Mouse (Mus musculus): ENCODE data around the gene Hdhd5.
A peak's percentile ranks its signal among the peaks of the same experiment; 100 is the strongest.

The Hdhd5 gene

DNA sequence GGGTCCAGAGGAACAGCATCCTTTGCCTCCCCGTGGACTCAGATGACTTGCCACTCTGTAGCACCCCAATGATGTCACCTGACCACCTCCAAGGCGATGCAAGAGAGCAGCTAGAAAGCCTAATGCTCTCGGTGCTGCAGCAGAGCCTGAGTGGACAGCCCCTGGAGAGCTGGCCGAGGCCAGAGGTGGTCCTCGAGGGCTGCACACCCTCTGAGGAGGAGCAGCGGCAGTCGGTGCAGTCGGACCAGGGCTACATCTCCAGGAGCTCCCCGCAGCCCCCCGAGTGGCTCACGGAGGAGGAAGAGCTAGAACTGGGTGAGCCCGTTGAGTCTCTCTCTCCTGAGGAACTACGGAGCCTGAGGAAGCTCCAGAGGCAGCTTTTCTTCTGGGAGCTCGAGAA lies 49.1 kb downstream of the Hdhd5 start:
- no peak for DNase-seq

DNA sequence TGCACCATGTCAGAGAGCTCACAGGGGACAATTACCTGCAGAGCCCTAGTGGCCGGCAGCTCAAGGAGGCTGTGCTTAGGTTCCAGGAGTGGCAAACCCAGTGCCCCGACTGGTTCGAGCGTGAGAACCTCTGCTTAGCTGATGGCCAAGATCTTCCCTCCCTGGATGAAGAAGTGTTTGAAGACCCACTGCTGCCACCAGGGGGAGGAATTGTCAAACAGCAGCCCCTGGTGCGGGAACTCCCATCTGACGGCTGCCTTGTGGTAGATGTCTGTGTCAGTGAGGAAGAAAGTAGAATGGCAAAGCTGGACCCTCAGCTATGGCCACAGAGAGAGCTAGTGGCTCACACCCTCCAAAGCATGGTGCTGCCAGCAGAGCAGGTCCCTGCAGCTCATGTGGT lies 49.6 kb downstream of the Hdhd5 start:
- DNase-seq, result no peak

DNA sequence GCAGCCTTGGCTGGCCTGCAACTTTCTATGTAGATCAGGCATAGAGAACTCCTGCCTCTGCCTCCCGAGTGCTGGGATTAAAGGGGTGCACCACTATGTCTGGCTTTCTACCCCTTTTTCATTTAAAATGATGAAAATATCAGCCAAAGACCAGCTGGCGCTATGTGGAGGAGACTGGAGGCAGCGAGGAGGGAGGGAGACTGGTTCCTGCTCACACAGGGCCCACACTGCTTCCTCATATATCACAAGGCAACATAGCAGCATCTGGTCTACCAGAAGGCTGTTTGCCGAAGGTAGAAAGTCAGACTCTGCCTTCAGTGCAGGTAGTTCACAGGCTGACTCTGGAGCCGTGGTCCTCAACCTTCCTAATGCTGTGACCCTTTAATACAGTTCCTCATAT lies 50.8 kb downstream of the Hdhd5 start:
- DNase-seq, result no peak

DNA sequence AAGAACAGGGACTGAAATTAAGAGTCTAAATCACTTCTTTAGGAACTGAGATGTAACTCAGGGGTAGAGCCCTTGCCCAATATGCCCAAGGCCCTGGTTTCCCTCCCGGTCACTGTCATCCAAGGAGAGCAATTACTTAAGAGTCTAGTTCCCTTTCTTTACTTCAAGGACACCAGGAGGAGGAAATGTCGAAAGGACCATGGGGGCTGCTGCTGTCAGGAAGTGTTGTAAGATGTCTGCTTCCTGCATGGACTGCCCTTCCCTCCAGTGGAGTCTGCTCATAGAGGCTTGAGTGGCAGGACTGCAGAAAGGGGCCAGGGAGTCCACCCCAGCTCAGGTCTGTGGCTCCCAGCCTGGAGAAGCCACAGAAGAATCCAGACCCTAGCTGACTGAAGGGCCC lies 51.8 kb downstream of the Hdhd5 start:
- DNase-seq, result no peak

DNA sequence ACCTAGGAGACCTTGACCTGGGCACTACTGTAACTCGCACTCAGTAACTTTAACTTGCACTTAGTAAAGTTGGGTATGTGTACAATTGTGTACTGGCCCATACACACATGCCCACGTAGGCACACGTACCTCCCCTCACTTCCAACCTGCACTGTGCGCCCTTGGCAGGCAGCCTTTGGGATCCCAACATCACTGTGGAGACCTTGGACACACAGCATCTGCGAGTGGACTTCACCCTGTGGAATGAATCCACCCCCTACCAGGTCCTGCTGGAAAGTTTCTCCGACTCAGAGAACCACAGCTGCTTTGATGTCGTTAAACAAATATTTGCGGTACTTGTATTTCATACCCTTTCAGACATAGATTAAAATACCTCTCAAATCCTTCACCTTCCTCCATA lies 55.8 kb downstream of the Hdhd5 start:
- no peak for DNase-seq

DNA sequence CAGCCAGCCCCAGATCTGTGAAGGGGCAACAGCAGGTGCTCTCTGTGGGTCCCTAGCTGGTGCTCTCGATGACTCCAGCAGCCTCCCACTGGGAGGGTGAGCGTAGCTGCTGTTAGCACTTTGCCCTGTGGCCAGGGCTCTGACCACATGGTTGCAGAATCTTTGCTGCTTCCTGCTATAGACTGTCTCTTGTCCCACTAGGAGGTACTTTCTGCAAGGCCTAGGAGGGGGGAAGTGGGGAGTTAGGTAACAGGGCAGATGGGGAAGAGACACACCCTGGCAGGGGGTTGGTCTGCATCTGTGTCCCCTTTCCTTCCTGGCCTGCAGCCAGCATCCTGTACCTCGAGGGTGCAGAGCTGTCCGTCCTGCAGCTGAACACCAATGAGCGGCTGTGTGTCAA lies 57.7 kb downstream of the Hdhd5 start:
- DNase-seq, result peak in 1 of 2 experiments; percentile 49

DNA sequence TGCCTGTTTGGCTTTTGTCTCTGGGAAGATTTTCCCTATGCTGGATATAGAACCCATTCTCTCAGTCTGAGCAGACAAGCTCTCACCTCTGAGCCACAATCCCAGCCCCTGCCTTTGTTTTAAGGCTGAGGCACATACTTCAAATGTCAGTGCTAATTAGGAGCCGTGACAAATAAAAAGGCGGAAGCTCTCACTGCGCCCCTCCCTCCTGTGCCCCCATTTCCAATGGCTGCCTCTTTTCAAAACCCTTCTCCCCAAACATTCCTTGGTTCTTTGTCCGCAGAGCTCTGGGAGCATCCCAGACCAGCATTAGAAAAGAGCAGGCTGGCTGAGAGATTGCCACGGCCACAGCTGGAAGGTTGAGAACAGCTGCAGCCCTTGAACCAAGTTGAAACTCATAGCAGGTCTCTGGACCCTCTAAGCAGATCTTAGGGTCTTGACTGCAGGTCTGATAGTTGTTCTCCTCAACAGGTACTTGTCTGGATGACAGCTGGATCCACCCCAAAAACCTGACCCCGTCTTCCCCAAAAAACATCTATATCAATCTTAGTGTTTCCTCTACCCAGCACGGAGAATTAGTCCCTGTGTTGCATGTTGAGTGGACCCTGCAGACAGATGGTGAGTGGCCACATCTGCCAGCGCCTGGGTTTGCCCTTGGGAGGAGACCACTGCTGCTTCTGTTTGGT lies 58.5 kb downstream of the Hdhd5 start:
- DNase-seq, result no peak

DNA sequence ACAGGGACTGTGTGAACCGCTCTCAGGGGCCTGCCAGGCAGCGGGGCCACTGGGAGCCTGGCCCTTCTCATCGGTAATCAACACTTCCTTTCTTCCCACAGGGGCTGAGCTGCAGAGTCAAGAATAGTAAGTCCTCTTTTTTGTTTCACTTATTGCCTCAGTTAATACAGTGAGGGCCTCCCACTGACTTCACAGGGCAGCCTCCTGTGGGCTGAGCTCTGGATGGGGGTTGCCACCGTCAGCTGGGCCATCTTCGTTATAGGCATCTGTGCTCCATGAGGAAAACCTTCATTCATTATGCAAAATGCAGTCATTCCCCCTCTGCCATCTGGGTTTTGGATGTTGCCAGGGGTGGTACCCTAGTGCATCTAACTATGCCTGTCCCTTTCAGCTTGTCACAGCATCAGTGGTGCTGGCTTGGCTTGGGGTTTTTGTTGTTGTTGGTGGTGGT lies 59.1 kb downstream of the Hdhd5 start:
- no peak for DNase-seq

DNA sequence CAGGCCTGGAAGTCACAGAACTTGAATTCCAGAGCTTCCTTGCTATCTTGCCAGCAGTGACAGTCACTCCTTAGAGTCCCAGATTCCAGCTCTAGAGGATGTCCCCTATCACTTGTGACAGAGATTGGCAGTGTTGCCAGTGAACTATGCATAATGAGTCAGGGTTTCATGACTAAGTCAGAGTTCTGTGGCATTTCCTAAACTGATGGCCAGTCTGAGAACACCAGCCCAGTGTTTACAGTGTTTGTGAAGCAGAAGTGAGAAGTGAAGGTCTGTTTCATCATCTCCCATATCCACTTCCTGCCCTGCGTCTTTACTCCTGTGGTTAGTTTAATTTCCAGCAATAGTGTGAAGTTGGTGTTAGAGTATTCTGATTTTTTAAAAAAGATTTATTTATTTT lies 60.5 kb downstream of the Hdhd5 start:
- DNase-seq, result no peak

DNA sequence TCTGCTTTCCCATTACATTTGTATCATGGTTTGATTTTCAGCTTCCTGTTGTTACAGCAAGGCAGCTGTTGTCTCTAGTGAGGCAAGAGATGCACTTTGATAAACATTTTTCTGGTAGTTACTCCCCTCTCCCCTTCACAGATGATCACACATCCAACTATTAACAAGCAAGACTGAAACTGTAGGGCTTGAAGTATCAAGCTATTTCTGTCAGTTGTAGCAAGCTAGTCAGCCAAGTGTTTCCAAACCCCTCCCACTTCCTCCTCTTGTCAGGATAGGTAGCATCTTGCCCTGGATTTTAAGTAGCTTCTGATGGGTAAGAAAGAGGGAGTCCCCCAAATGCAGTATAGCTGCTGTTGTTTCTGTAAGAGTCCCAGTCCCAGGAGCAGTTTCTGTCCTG lies 61.3 kb downstream of the Hdhd5 start:
- DNase-seq, result no peak

DNA sequence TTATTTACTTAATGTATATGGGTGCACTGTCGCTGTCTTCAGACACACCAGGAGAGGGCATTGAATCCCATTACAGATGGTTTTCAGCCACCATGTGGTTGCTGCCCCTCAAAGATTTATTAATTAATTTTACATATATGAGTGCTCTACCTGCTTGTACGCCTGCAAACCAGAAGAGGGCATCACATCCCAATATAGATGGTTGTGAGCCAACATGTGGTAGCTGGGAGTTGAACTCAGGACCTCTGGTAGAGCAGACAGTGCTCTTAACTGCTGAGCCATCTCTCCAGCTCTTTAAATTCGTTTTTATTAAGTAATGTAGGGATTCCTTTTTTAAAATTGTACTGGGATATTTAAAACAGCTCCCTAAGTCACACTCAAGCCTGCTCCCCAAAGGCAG lies 61.9 kb downstream of the Hdhd5 start:
- no peak for DNase-seq

DNA sequence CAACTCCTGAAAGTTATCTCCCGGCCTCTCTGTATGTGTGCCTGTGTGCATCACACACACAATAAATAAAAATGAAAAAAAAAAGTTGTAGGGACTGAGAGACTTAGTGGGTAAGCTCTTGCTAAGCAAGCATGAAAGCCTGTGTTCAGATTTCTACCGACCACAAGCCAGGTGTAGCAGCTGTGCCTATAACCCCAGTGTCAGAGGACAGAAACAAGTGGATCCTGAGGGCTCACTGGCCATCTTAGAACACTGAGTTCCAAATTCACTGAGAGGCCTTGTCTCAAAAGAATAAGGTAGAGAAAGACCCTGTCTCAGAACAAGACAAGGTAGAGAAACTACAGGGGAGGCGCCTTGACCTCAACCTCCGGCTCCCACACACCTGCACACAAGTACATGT lies 62.9 kb downstream of the Hdhd5 start:
- DNase-seq, result no peak

DNA sequence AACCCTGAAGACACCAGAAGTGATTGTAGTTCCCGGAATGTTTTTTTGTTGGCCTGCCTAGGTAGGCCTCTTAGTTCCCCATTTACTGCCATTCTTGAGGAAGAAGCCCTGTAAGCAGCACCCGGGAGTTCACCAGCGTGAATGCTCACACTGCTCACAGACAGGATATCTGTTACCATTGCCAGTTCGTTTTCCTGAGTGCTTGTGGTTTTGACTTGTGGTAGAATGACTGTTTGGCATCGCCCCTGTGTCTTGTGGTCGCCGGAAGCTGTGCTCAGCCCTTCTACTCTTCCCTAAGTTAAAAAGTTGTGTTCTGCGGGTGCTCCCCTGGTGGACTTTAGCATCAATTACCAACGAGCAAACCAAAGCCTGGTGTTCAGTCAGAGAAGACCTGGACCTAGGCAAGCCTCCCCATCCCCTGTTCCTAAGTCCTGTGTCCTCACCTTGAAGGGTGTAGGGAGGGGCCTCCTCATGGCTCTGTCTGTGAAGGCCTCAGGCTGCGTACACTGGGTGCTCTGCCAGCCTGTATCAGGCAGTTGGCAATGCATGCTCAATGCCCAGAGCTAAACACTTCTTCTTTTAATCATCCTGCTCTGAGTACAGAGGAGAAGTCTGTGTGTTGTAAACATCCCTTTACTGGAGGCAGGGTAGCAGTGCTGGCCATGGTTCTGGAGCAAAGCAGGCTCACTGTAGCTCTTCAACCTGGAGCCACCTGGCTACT lies 64.3 kb downstream of the Hdhd5 start:
- no peak for DNase-seq

DNA sequence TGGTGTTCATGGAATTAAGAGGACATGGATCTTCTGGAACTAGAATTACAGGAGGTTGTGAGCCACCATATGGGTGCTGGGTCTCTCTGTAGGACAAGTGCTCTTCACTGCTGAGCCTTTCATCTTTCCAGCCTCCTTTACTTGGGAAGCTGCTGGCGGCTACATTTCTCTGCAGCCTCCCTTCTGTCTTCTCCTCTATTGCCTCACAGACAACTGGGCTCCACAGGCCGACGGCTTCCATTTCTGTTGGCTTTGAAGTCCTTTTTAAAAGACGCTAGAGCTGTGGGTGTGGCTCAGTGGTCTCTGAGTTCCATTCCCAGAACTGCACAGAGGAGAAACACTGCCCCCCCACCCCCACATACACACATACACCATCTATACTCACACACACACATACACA lies 65.7 kb downstream of the Hdhd5 start:
- no peak for DNase-seq

DNA sequence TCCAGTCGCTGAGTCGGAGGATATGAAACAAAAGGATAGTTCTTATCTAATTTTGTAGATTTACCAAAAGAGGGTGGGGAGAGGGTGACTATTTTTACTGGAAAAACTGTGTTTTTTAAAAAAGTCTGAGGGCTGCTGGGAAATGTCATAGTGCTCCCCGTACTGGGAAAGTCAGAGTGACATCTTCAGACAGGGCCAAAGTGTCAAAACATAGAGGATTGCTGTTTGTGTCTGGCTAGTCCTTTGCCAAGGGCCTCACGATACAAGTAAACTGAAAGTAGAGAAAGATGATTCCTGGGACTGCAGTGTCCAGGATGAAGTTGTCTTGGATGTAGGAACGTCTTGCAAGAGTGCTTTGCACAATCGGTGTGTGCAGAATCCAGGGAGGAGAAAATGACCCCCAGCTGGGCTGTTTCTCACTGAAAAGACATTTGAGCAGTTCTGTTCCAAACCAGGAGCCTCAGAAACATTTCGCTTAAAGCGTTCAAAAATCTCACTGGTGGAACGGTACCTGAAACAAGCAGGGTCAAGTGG lies 66.6 kb downstream of the Hdhd5 start:
- no peak for DNase-seq

DNA sequence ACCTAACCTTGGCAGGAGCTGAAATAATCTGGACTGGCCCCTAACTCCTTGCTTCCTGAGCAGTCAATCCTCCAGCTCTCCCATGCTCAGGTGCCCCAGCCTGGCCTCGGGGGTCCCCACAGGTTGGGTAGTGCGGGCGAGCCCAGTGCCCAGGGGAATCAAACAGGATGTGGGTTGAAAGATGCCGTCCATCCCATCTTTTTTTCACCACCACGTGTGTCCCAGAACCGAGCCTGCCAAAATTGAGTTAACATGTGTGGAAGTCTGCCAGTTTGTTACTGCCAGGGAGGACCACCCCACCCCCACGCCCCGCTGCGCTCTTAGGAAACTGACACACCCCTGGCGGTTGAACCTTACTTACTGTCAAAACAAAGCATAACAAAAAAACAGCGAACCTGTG lies 67.2 kb downstream of the Hdhd5 start:
- DNase-seq, result no peak

DNA sequence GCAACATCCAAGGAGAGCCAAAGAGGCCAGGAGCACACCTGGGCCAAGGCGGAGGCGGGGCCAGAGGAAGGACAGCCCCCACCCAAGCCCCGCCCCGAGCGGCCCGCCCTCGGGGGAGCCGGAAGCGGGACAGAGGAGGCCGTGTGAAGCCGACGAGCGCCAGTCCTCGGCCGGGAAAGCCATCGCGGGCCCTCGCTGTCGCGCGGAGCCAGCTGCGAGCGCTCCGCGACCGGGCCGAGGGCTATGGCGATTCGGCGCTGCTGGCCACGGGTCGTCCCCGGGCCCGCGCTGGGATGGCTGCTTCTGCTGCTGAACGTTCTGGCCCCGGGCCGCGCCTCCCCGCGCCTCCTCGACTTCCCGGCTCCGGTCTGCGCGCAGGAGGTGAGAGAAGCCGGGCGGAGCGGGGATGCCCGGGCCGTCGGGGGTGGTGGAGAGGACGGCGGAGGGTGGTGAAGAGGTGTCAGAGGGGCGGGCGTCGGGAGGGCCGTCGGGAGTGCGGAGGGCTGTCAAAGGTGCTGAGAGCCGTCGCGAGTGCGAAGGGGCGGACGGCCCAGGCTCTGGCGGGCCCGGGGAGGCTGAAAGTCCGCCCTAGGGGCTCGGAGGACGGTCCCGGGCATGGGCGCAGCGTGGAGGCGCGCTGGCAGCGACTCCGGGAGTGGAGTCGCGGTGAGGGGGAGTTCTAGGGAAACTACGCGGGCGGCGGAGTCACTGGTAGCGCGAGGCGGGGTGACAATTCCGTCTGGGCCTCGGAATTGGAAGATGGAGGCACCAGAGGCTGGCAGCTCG lies 67.8 kb downstream of the Hdhd5 start, which contains the start of gene Il17ra:
TSS of gene Il17ra (plus strand) at position 162 of the 786 bp plus-strand sequence.
- DNase-seq, result peak; percentile 55 to 64

DNA sequence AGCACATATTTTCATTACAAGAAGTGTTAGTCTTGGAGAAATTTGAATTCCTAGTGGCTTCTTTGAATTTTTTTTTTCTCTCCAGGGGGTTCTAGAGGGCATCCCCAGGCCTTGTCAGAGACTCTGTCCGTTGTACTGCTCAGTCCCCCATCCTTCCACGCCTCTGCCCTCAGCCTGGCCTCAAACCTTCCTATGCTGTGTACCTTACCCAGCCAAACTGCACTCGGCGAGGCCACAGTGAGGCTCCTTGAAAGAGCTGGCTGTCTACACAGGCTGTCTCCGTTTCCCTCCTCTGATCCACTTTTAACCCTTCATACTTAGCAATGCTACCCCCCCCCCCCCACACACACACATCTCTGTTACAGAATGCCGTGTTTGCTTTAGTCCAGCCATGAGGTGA lies 68.9 kb downstream of the Hdhd5 start:
- DNase-seq, result no peak

DNA sequence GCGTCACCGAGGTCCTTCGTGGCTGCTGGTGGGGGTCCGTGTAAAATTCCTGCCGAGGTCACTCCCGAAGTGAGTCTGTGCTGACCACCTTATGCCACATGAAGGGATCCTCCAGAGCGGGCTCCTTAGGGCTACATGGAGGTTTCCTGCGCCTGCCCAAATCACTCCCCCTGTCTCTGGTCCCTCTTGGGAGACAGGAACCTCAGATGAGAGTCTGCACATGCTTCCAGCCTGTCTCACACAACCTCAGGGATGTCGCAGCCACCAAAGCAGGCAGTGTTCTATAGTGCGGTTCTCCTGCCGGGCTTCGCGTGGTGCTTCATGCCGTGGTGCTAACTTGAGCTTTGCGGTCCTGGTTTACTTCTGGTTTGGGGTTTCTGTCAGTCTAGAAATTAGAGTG lies 69.9 kb downstream of the Hdhd5 start:
- DNase-seq, result no peak

All from cerebellum, postnatal 14 days (tissue).